Mouse (Mus musculus) megakaryocyte progenitor cell, adult 5-6 weeks (primary cell): ENCODE measurements around the gene Gm14434. TPM values are rescaled to one million over a fixed set of nuclear protein-coding genes. Genes with fewer than 3 reads are reported as not detected.
"Not testable (repeated sequence)": the region's sequence is repeated elsewhere in the genome, so short reads cannot be mapped to it uniquely, and the experiment has no call there.

Experiments used
- ATAC-seq: replicated peaks from 2 replicates; pipeline ENCODE4 v1.8.0; 2016; ENCODE audit warnings: mild to moderate bottlenecking, moderate TSS enrichment, inconsistent platforms; ENCODE audit not compliant: poor library complexity
- total RNA-seq, 2 experiments: library from RNA; stranded (forward) in 1 of 2; stranded (reverse) in 1 of 2; fragments of 157-497, 149-512 nt in 1 of 2; fragments of 200-1000 nt in 1 of 2; gene quantifications; 2 replicates each; pipeline versions ENCODE4 v1.2.3 to v1.2.4; 2015 to 2017

The Gm14434 gene
- total RNA-seq (2015) (2.7 TPM in 1 of 2 replicates, not detected in the other), total RNA-seq (2017) (5.4 and 6.8 TPM in 2 replicates)

- ATAC-seq = not testable (repeated sequence)
These were observed at the start of gene Gm14434 for GRCm38 (mm10) chr2:176486683-176487082. Gene Gm14434, minus strand, starts transcription at chr2:176486783.

GRCm38 (mm10) chr2:176520756-176521155, 34.2 kb upstream of the Gm14434 start, which contains the start of gene Zfp967:
Gene Zfp967, plus strand, starts transcription at chr2:176521056.
- not testable (repeated sequence) for ATAC-seq

- ATAC-seq = not testable (repeated sequence)
These were observed 63.3 kb downstream of the Gm14434 start, which contains the start of gene Gm14435 for GRCm38 (mm10) chr2:176423294-176423693. Gene Gm14435, plus strand, starts transcription at chr2:176423594.

Other genes starting within 250 kb of the Gm14434 start
- gene Gm11009, start 167.3 kb downstream of the Gm14434 start, total RNA-seq (2015) = not detected in 2 replicates
- gene Gm11009, start 167.3 kb downstream of the Gm14434 start, total RNA-seq (2017) = not detected in 2 replicates
- gene Gm14435, start 63.2 kb downstream of the Gm14434 start, total RNA-seq (2015) = 5.8 and 10.1 TPM in 2 replicates
- gene Gm14435, start 63.2 kb downstream of the Gm14434 start, total RNA-seq (2017) = 0.37 TPM in 1 of 2 replicates, not detected in the other
- not detected in 2 replicates for gene Zfp967, start 34.3 kb upstream of the Gm14434 start, total RNA-seq (2015)
- gene Zfp967, start 34.3 kb upstream of the Gm14434 start, total RNA-seq (2017) = not detected in 2 replicates
- gene Gm14308, start 149.6 kb upstream of the Gm14434 start, total RNA-seq (2015) = 16.7 and 21.6 TPM in 2 replicates
- 20.0 and 24.2 TPM in 2 replicates for gene Gm14308, start 149.6 kb upstream of the Gm14434 start, total RNA-seq (2017)
- gene Zfp973, start 183.7 kb upstream of the Gm14434 start, total RNA-seq (2015) = 21.3 and 27.3 TPM in 2 replicates
- gene Zfp973, start 183.7 kb upstream of the Gm14434 start, total RNA-seq (2017) = 10.1 and 12.3 TPM in 2 replicates
- gene Gm14305, start 221.5 kb upstream of the Gm14434 start, total RNA-seq (2015) = 20.8 and 25.0 TPM in 2 replicates
- gene Gm14305, start 221.5 kb upstream of the Gm14434 start, total RNA-seq (2017) = 11.5 and 24.3 TPM in 2 replicates